Mouse (Mus musculus) right cerebral cortex, adult 2 months (tissue): ENCODE data around the gene Olfr402.
"Not testable (repeated sequence)": the region's sequence is repeated elsewhere in the genome, so short reads cannot be mapped to it uniquely, and the experiment has no call there.

ENCODE experiments used
- DNase-seq, 2 experiments: peaks; one replicate each; pipeline ENCODE4 v3.0.0; 2021 to 2022; ENCODE audit warnings: low spot score in 2 of 2

Gene Olfr402

DNA sequence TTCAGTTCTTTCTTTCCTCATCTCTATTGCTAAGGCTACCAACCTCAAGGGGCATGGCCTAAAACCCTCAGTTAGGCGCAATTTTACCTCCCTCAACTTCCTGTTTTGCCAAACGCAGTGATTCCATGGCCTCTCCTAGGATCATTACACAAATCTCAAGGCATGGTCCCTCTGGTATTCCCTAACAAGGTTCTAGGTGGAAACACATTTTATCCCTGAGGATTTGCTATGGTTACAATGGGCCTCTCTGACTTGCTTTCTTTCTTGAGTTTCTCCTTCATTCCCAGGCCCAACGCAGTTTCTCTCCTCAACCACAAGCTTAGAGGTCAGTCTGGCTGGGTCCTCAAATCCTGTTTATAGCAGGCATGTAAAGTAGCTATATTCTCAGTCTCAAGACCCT, at the start of gene Olfr402:
Gene Olfr402, plus strand, starts transcription at position 301 of the 400 bp plus-strand sequence.
- DNase-seq, result no peak

DNA sequence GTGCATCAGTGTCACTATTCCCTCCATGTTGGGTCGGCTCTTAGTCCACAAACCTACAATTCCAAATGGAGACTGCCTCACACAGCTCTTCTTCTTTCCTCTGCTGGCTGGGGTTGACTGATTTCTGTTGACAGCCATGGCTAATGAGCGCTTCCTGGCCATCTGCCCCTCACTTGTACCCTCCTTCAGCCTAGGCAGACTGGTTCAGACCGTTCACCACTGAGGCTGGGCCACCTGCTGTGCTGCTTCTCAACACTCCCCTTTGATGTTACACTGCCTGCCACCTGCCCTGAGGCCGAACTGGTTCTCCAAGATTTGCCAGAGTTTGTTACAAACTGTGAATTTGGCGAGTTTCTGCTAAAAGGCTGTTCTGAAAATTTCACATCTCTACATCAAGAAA, 48.3 kb upstream of the Olfr402 start:
- DNase-seq, result no peak

DNA sequence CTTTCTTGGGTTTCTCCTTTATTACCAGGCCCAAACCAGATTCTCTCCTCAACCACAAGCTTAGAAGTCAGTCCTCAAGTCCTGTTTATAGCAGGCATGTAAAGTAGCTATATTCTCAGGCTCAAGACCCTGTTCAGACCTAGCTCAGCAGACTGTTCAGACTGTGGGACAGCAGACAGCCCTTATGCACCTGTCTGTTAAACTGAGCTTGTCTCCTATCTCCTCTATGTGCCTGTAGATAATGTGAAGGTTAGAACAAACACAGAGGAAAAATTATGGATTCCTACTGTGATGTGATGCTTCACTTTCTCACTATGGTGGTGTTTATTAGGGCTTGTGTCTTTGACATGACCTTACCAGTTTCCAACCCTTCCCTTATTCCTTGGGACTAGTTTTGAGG, 39.9 kb upstream of the Olfr402 start, which contains the start of gene Olfr401:
Gene Olfr401, plus strand, starts transcription at position 301 of the 400 bp plus-strand sequence.
- no peak for DNase-seq

DNA sequence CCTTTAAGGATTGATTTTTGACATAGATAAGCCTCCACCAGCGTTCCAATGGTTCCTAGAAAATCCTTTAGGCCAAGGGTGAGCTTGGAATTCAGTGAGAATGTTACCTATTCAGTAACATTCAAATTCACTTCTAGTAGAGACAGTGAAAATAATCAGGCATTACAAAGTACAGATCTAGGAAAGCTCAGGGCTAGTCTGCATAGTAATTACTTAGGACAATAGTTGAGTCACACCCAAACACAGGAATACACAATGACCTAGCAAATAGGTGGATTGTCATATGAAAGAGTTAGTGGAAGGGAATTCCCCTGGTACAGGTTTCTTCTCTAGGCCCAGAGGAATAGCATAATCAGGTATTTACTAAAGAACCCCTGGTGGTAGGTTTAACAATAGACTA, 13.3 kb upstream of the Olfr402 start:
- not testable (repeated sequence) for DNase-seq

DNA sequence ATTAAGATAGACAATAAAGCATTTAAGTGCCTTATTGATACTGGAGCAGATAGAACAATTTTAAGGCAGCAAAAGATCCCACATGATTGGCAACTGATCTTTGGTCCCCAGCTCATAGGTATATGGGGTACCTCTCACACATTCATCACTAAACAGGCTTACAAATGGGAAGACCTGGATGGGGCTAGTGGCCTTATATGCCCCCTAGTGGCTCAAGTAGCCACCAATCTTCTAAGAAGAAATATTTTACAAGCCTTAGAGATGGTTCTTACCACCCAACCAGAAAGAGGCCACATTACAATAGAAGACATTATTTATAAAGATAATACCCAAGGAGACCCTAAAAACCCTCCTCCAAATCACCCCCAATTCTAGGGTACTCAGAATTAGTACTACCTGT, 7.5 kb upstream of the Olfr402 start:
- DNase-seq, result no peak

DNA sequence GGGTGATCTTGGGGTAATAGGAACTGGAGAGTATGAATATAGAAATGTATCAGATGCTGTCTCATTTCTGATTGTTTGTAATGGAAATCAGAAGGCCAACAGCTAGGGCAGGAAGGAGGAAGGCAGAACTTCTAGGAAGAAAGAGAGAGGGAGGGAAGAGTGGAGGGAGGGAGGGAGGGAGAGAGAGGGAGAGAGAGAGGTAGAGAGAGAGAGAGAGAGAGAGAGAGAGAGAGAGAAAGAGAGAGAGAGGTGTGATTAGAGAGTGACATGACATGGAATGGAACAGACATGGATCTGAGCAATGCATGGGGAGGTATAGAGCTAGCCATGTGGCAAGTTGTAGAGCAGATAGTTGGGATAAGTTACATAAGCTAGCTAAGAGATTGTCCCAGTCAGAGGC, 15.4 kb downstream of the Olfr402 start:
- DNase-seq, result no peak

DNA sequence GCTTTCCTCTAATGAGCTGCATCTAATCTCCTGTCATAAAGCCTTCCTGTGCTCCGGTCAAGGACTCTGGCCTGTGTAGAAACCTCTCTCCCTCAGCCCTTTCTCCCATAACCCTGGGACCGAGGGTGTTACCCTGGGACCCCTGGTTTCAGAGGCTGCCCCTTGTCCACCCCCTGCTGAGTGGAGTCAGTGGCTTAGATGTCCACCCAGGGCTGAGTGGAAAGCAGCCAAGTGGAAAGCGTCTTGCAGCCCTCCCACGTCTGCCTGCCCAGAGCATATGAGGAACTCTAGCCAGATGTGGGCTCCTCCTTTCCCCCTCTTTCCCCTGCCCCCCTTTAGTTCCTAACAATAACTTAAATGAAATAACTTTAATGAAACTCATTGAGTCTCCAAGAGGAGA, 29.8 kb downstream of the Olfr402 start:
- DNase-seq, result no peak

DNA sequence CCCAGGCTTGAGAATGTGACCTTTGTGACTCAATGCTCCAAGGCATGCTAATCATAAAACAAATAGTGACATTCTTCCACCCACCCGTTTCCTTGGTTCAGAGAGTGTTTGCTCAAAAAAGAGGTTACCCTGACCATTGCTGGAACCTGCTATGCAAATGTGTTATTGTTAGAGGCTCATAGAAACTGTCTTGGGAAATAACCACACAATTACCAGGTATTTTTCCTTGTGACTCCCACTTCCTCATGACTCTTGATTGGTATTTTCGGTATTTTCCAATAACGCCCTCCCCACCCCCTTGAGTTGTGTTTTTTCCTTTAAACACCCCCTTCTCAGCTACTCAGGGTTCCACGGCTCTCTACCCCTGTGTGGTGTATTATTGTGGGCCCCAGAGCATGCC, 30.4 kb downstream of the Olfr402 start:
- DNase-seq, result no peak

DNA sequence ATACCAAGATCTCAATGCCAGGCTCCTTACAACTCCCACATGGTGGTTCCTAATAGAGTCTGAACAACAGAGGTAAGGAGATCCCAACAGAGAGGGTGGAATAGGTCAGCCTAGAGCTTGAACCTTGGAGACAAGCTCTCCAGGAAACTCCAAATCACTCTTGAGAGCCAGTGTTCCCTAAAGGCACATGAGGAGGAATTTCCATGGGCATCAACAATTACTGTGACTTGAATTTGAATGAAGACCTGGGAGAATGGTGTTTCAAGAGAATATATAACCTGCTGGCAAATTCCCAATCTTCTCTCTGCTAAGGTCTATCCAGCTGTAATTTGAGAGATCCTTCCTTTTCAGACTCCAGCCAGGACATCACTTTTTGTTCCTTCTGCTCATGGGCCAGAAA, 32.6 kb downstream of the Olfr402 start, which contains the start of gene Olfr403:
Gene Olfr403, plus strand, starts transcription at position 301 of the 400 bp plus-strand sequence.
- no peak for DNase-seq
